Mouse (Mus musculus): ENCODE results near the gene Swap70. TPM values are rescaled to one million over a fixed set of nuclear protein-coding genes. Genes with fewer than 3 reads are reported as not detected.

Gene Swap70
- polyA plus RNA-seq (2016; fragmentation: Nextera tagmentation; extraction: Ambion mirVana) = 32.0 and 36.0 TPM in 2 replicates

GRCm38 (mm10) chr7:110221586-110222481, at the start of gene Swap70:
Gene Swap70, plus strand, starts transcription at chr7:110221711.
- under 1% methylated on average over 73 of the region's 73 CpGs for WGBS

GRCm38 (mm10) chr7:110179208-110179607, 42.3 kb upstream of the Swap70 start:
- DNase-seq (ENCODE audit: extremely low spot score, low spot score) = no peak
- no peaks in the 10 kb centered on the region for H3K36me3 ChIP-seq (replicated peaks)
- H3K4me1 ChIP-seq = no peaks in the 10 kb centered on the region
- H3K27me3 ChIP-seq (ENCODE audit: poor library complexity, severe bottlenecking) = no peaks in the 10 kb centered on the region
- WGBS = 89% methylated on average over 7 of the region's 7 CpGs
- no peak overlapping the region for H3K27ac ChIP-seq
- H3K4me3 ChIP-seq = no peak overlapping the region
- H3K9me3 ChIP-seq = no peaks in the 10 kb centered on the region

More at GRCm38 (mm10) chr7:110221586-110222481, at the start of gene Swap70:
- peaks cover 16% of the 10 kb centered on the region for H3K36me3 ChIP-seq (replicated peaks)
- H3K27me3 ChIP-seq (ENCODE audit: poor library complexity, severe bottlenecking) = no peaks in the 10 kb centered on the region
- DNase-seq (ENCODE audit: extremely low spot score, low spot score) = peak; percentile 95
- H3K27ac ChIP-seq = peak within 1 kb of the TSS; percentile 97
- H3K4me1 ChIP-seq = peaks cover 25% of the 10 kb centered on the region
- H3K4me3 ChIP-seq = peak within 1 kb of the TSS; percentile 88
- no peaks in the 10 kb centered on the region for H3K9me3 ChIP-seq

- H3K4me1 ChIP-seq = no peaks in the 10 kb centered on the region
- no peak overlapping the region for H3K27ac ChIP-seq
- H3K27me3 ChIP-seq (ENCODE audit: poor library complexity, severe bottlenecking) = no peaks in the 10 kb centered on the region
- no peak overlapping the region for H3K4me3 ChIP-seq
- no peak for DNase-seq (ENCODE audit: extremely low spot score, low spot score)
- H3K9me3 ChIP-seq = no peaks in the 10 kb centered on the region
- H3K36me3 ChIP-seq (replicated peaks) = no peaks in the 10 kb centered on the region
These were observed 40.9 kb upstream of the Swap70 start for GRCm38 (mm10) chr7:110180613-110181012.

GRCm38 (mm10) chr7:110181446-110181845, 40.1 kb upstream of the Swap70 start:
- H3K27me3 ChIP-seq (ENCODE audit: poor library complexity, severe bottlenecking) = no peaks in the 10 kb centered on the region
- 66% methylated on average over 8 of the region's 8 CpGs for WGBS
- DNase-seq (ENCODE audit: extremely low spot score, low spot score) = no peak
- H3K27ac ChIP-seq = no peak overlapping the region
- H3K4me3 ChIP-seq = no peak overlapping the region
- no peaks in the 10 kb centered on the region for H3K9me3 ChIP-seq
- H3K4me1 ChIP-seq = no peaks in the 10 kb centered on the region
- no peaks in the 10 kb centered on the region for H3K36me3 ChIP-seq (replicated peaks)

GRCm38 (mm10) chr7:110184608-110185007, 36.9 kb upstream of the Swap70 start:
- DNase-seq (ENCODE audit: extremely low spot score, low spot score) = no peak
- Histone ChIP-seq H3K4me3 (no peak overlapping the region), H3K4me1 (no peaks in the 10 kb centered on the region), H3K27me3 (ENCODE audit: poor library complexity, severe bottlenecking) (no peaks in the 10 kb centered on the region), H3K36me3 (replicated peaks) (no peaks in the 10 kb centered on the region), H3K9me3 (no peaks in the 10 kb centered on the region), H3K27ac (no peak overlapping the region)
- WGBS = 86% methylated on average over 3 of the region's 3 CpGs

GRCm38 (mm10) chr7:110189951-110190350, 31.6 kb upstream of the Swap70 start:
- Histone ChIP-seq H3K9me3 (no peaks in the 10 kb centered on the region), H3K4me1 (no peaks in the 10 kb centered on the region), H3K27me3 (ENCODE audit: poor library complexity, severe bottlenecking) (no peaks in the 10 kb centered on the region), H3K27ac (no peak overlapping the region), H3K4me3 (no peak overlapping the region), H3K36me3 (replicated peaks) (no peaks in the 10 kb centered on the region)
- 80% methylated on average over 7 of the region's 7 CpGs for WGBS
- no peak for DNase-seq (ENCODE audit: extremely low spot score, low spot score)

GRCm38 (mm10) chr7:110193186-110193585, 28.3 kb upstream of the Swap70 start:
- no peaks in the 10 kb centered on the region for H3K27me3 ChIP-seq (ENCODE audit: poor library complexity, severe bottlenecking)

GRCm38 (mm10) chr7:110197176-110197575, 24.3 kb upstream of the Swap70 start:
- no peaks in the 10 kb centered on the region for H3K9me3 ChIP-seq
- H3K36me3 ChIP-seq (replicated peaks) = no peaks in the 10 kb centered on the region
- DNase-seq (ENCODE audit: extremely low spot score, low spot score) = no peak
- WGBS = 89% methylated on average over 7 of the region's 7 CpGs
- H3K27ac ChIP-seq = no peak overlapping the region
- no peaks in the 10 kb centered on the region for H3K27me3 ChIP-seq (ENCODE audit: poor library complexity, severe bottlenecking)
- no peak overlapping the region for H3K4me3 ChIP-seq
- no peaks in the 10 kb centered on the region for H3K4me1 ChIP-seq

More at GRCm38 (mm10) chr7:110193186-110193585, 28.3 kb upstream of the Swap70 start:
- Histone ChIP-seq H3K9me3 (no peaks in the 10 kb centered on the region), H3K27ac (no peak overlapping the region), H3K4me3 (no peak overlapping the region), H3K36me3 (replicated peaks) (no peaks in the 10 kb centered on the region), H3K4me1 (no peaks in the 10 kb centered on the region)
- WGBS = 96% methylated on average over 3 of the region's 3 CpGs
- no peak for DNase-seq (ENCODE audit: extremely low spot score, low spot score)

- no peak overlapping the region for H3K4me3 ChIP-seq
- no peaks in the 10 kb centered on the region for H3K36me3 ChIP-seq (replicated peaks)
- no peak overlapping the region for H3K27ac ChIP-seq
- H3K27me3 ChIP-seq (ENCODE audit: poor library complexity, severe bottlenecking) = no peaks in the 10 kb centered on the region
- H3K4me1 ChIP-seq = no peaks in the 10 kb centered on the region
- peaks cover 4% of the 10 kb centered on the region for H3K9me3 ChIP-seq
- no peak for DNase-seq (ENCODE audit: extremely low spot score, low spot score)
- 95% methylated on average over 6 of the region's 6 CpGs for WGBS
These were observed 19.6 kb upstream of the Swap70 start for GRCm38 (mm10) chr7:110201933-110202332.

GRCm38 (mm10) chr7:110204208-110204607, 17.3 kb upstream of the Swap70 start:
- Histone ChIP-seq H3K4me3 (no peak overlapping the region), H3K27me3 (ENCODE audit: poor library complexity, severe bottlenecking) (no peaks in the 10 kb centered on the region), H3K9me3 (peaks cover 17% of the 10 kb centered on the region), H3K4me1 (no peaks in the 10 kb centered on the region), H3K36me3 (replicated peaks) (no peaks in the 10 kb centered on the region), H3K27ac (no peak overlapping the region)
- 81% methylated on average over 4 of the region's 4 CpGs for WGBS
- no peak for DNase-seq (ENCODE audit: extremely low spot score, low spot score)

- Histone ChIP-seq H3K36me3 (replicated peaks) (no peaks in the 10 kb centered on the region), H3K4me3 (no peak overlapping the region), H3K27me3 (ENCODE audit: poor library complexity, severe bottlenecking) (no peaks in the 10 kb centered on the region), H3K4me1 (no peaks in the 10 kb centered on the region), H3K9me3 (peaks cover 17% of the 10 kb centered on the region), H3K27ac (no peak overlapping the region)
- no peak for DNase-seq (ENCODE audit: extremely low spot score, low spot score)
- WGBS = 88% methylated on average over 6 of the region's 6 CpGs
These were observed 13.2 kb upstream of the Swap70 start for GRCm38 (mm10) chr7:110208341-110208740.

GRCm38 (mm10) chr7:110209422-110209821, 12.1 kb upstream of the Swap70 start:
- 81% methylated on average over 6 of the region's 6 CpGs for WGBS
- Histone ChIP-seq H3K4me3 (no peak overlapping the region), H3K9me3 (peaks cover 17% of the 10 kb centered on the region), H3K27me3 (ENCODE audit: poor library complexity, severe bottlenecking) (no peaks in the 10 kb centered on the region), H3K4me1 (no peaks in the 10 kb centered on the region), H3K27ac (no peak overlapping the region), H3K36me3 (replicated peaks) (no peaks in the 10 kb centered on the region)
- DNase-seq (ENCODE audit: extremely low spot score, low spot score) = no peak

GRCm38 (mm10) chr7:110211025-110211424, 10.5 kb upstream of the Swap70 start:
- H3K27me3 ChIP-seq (ENCODE audit: poor library complexity, severe bottlenecking) = no peaks in the 10 kb centered on the region
- peaks cover 17% of the 10 kb centered on the region for H3K9me3 ChIP-seq
- 84% methylated on average over 3 of the region's 3 CpGs for WGBS
- no peak overlapping the region for H3K4me3 ChIP-seq
- no peak overlapping the region for H3K27ac ChIP-seq
- H3K4me1 ChIP-seq = no peaks in the 10 kb centered on the region
- DNase-seq (ENCODE audit: extremely low spot score, low spot score) = no peak
- H3K36me3 ChIP-seq (replicated peaks) = no peaks in the 10 kb centered on the region
